Mouse (Mus musculus): Measurements from ENCODE around the gene Ccin.

DNA sequence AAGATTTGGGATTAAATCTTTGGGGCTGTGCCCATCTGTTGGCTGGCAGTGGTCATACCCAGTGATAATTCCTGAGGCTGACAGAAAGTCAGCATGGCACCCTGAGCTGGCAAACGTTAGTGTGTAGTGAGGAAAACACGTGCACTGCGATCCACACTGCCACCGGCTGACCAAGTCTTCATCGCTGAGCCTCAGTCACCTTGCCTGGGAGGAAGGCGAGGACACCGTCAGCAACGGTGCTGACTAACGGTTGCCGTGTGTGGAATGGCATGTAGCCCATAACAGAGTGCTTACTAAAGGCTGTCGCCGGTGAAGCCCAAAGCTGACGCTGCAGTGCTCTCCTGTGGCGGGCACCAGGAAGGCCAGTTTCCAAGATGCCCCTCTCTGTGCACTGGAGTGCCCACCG, 46.4 kb downstream of the Ccin start:
- TF ChIP-seq TAL1 (IDR thresholded peaks at IDR 0.05; ENCODE audit: low read length) (no peak), GATA1 (IDR thresholded peaks at IDR 0.05; ENCODE audit: low read length) (no peak)
